Mouse (Mus musculus) naive thymus-derived CD4-positive, alpha-beta T cell, adult 2 months (primary cell): ENCODE results near the gene Olfr1013.

Source experiments
- DNase-seq: peaks from one replicate; pipeline ENCODE4 v3.0.0-alpha.2; 2011; ENCODE audit warnings: low read depth

The Olfr1013 gene

DNA sequence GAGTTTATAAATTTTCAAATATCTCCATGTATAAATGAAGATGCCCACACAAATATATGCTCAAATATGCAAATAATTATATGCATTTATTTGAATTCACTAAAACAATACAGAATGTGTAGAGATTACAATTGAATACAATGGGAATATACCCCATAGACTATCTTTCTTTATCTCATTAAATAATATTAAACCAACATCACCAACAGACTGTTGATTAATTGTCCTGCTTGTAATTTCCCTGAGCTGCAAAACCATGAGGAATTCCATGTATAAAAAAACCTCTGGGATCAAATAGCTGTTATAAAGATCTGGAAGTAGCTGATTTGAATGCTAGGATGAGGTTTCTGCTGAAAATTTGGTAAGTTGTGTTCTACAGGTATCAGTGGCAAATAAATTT is at the start of gene Olfr1013:
Gene Olfr1013, plus strand, starts transcription at position 301 of the 400 bp plus-strand sequence.
- DNase-seq = no peak

- peak; percentile 1 for DNase-seq
Observed at GRCm38 (mm10) chr2:85725793-85726192, 41.1 kb upstream of the Olfr1013 start.

GRCm38 (mm10) chr2:85753822-85754221 is 13.1 kb upstream of the Olfr1013 start:
- DNase-seq = no peak

DNA sequence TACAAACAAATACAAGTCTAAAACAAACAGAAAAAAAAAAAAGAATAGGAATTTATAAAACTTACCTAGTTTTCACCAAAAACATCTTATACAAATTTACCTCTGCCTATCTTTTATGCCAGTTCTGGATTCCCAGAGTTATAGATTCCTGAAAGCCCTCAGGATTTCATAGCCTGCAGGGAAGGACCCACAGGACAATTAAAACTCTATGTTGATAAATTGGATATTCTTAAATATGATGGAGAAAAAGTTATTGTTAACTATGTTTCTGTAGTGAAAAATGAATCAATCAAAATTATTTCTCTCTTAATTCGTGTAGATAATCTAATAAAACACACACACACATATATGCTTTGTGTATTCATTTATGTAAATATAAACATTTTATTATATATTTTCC is 4.2 kb upstream of the Olfr1013 start, which contains the start of gene Olfr1012:
Gene Olfr1012, minus strand, starts transcription at position 101 of the 400 bp plus-strand sequence.
- no peak for DNase-seq

DNA sequence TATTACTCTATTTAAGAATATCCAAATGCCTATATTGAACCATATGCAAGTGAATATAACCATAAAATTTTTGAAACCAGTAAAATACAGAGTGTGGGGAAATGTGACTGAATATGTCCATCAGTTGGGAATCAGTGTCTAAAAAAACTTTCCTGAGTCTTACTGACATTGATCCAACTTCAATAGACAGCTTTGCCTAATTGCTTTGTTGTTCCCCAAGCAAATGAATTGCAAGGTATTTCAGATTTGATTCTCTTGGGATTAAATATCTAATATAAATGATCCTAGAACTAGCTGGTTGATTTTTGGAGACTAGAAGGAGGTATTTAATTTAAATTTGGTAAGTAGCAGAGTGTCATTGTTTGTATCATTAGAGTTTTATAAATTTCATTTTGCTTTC is 5.5 kb downstream of the Olfr1013 start, which contains the start of gene Olfr1014:
Gene Olfr1014, plus strand, starts transcription at position 301 of the 400 bp plus-strand sequence.
- no peak for DNase-seq

DNA sequence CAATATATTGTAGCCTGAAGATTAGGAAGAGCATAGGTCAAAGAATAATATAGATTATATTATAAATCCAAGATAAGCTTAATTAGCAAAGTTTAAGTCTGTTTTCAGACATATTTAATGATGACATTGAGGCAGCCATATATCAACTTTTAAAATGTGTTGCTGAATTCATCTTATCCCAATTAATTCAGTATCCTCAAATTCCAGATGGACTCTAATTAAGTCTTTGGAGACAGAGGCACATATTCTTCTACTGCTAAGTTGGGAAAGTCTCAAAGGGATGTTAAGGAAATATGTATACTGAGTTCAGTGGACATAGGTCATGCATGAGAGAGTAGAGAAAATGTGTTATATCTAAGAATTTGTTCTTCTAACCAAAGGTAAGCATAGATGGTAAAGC is 14.8 kb downstream of the Olfr1013 start, which contains the start of gene Olfr1015:
Gene Olfr1015, plus strand, starts transcription at position 301 of the 400 bp plus-strand sequence.
- DNase-seq = no peak

DNA sequence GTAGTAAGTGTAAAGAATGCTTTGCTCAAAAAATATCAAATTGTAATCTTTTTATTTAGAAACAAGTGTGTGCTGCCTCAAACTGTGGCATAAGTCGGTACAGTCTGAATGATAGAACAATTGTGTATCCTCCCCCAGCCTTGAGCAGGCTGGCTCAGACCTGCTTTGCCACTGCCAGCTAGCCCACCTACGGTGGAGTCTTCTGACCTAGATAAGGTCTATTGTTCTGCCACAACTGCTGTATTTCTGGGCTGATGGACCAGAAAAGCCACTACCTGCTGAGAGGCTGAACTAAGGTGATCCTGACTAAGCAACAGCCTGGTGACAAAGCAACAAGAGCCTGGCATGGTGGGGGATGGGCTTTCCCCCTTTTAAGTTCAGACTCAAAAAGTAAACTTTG is 25.4 kb downstream of the Olfr1013 start:
- no peak for DNase-seq

DNA sequence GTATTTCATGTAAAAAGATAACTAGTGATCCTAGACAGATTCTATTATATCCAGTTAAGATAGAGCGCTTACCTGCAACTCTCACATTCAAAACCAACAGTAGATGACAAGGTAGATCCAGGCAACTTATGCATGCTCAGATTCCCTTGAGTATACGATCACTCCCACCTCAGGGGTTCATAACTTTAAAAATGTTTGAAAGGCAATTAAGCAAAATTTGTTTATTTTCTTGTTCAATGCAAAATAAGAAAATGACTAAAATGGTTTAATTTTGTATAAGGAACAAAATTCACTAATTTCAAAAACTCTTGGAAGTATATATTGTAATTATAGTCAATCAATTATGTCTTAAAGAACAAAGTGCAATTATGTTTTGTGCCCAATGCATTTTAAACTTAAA is 35.5 kb downstream of the Olfr1013 start, which contains the start of gene Olfr1016:
Gene Olfr1016, minus strand, starts transcription at position 101 of the 400 bp plus-strand sequence.
- DNase-seq = no peak

- no peak for DNase-seq
Observed at GRCm38 (mm10) chr2:85804501-85804900, 37.6 kb downstream of the Olfr1013 start.

DNA sequence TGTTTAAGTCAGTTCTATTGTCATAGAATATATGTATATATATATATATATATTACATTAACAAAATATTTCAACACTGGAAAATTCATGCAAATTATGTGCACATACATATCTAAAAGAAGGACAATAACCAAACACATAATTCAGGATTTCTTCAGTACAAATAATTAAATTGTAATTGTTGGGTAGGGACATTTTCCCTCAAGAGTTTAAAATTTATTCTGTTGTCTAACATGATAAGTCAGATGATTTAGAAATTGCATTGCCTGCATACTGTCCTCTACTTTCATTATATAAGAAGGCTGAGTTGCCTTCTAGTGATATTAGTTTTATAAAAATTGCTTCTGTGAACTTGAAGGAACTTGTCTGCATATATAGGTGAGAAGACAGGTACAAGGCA is 51.3 kb downstream of the Olfr1013 start, which contains the start of gene Olfr1018:
Gene Olfr1018, plus strand, starts transcription at position 301 of the 400 bp plus-strand sequence.
- DNase-seq = no peak
